Mouse (Mus musculus) right cerebral cortex, adult 18-20 months (tissue): ENCODE measurements at regions not wholly inside any gene's neighbourhood (a gene's known extent, or its start where the extent isn't known, plus 50 kb on each side); places are given as distances from the start of the nearest gene placed in this dataset.
A peak's percentile ranks its signal among the peaks of the same experiment; 100 is the strongest.

Experiments used
- DNase-seq: peaks from one replicate; pipeline ENCODE4 v3.0.0; 2022; ENCODE audit warnings: mixed read lengths

DNA sequence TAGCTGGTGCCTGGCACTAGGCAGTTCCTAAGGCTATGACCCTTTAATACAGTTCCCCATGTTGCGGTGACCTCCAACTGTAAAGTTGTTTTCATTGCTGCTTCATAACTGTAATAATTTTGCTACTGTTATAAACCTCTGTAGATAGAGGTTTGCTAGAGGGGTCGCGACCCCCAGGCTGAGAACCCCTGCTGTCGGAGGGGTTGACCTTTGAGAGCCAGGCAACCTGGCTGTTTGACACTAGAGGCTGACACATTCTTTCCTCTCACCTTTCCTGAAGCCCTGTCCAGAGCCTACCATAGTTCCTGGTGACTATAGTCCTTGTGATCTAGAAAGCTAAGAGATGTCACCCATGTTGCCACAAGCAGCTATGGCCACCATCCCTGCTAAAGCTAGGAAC lies 272.9 kb downstream of the Matn1 start:
- no peak for DNase-seq

- DNase-seq, result peak; percentile 8
These were observed 273.5 kb downstream of the Matn1 start for GRCm38 (mm10) chr4:131217571-131218155.

GRCm38 (mm10) chr4:131220966-131221365 lies 276.8 kb downstream of the Matn1 start:
- no peak for DNase-seq

GRCm38 (mm10) chr4:131230361-131230760 lies 286.2 kb downstream of the Matn1 start:
- DNase-seq, result no peak

DNA sequence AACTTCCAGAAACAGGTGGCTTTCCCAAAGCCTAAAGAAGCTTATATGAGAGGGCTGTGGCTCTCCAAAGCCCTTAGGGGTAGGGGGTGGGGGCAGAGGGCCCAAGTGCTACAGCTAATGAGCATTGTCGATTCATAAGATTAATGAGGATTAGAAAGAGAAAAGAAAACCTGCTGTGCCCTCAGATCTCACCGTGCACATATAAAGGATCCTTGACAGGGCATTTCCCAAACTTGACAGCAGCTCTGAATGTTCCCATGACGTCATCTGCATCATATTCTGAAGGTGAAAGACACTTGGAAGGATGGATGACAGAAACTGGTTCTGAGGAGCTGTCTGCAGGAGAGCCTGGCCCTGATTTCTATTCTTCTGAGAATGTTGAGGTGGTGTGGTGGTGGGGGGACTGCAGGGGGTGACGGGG lies 292.4 kb downstream of the Matn1 start:
- no peak for DNase-seq

GRCm38 (mm10) chr4:131238591-131238990 lies 294.4 kb downstream of the Matn1 start:
- no peak for DNase-seq

DNA sequence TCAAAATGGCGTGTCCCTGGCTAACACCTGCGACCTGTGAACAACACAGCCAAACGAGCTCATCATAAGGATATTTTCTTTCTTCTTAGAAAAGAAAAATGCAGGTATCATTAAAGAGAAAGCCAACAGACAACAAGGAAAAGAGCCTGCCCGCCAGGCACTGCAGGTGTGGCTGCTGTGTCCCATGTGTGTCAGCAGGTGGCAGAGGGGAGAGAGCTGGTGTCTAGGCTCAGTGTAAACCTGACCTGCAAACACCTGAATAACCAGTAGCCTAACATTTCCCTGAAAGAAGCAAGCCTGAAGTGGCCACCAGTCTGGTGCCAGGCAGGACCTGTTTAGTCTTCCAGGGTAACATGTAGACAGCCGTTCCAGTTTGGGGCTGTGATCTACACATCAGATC lies 294.9 kb downstream of the Matn1 start:
- DNase-seq, result no peak

- DNase-seq, result no peak
These were observed 296.3 kb downstream of the Matn1 start for GRCm38 (mm10) chr4:131240457-131240856.

DNA sequence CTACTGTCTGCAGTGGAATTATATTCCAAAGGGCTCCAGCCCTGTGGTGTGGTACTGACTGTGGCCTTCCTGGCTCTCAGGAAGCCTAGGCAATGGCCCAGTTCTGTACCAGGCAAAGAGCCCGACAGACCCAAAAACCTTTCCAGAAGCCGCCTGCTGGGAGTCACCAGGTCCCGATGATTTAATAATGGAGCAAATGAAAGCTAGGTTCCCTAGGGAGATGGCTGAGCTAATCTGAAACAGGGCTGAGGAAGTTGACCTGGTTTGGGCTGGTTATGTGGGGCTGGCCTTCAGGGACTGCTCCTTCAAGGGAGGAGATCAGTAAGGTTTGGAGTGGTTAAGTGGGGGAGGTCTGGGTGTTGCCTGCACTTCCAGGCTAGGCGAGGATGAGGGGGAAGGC lies 298.1 kb downstream of the Matn1 start:
- DNase-seq, result no peak

DNA sequence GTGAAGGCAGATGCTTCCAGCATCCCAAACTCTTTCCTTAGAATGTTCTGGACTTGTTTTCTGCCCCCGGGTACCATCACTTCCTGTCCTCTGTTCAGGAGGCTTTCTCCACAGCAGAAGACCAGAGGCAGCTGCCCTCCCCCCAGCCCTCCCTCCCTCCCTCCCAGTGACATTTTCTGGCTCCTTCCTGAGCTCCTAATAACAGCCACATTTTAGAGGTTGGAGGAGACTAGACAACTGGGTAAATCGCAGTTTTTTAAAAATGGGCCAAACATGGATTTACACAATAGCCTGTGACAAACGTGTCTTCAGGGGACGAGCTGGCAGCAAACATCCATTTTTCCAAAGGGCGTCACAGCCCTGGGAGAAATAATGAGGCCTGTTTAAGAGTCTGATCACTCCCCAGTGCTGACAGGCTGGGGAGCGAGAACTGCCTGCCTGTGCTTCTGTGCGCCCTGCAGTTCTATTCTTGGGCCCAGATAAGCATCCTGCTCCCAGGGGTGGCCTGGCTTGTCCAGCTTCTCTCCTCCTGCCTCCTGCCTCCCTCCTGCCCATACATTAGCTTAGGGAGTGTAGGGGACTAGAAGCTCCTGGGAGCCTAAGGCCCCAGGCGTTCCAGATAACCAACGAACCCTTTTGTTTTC lies 299.7 kb downstream of the Matn1 start:
- DNase-seq, result no peak

DNA sequence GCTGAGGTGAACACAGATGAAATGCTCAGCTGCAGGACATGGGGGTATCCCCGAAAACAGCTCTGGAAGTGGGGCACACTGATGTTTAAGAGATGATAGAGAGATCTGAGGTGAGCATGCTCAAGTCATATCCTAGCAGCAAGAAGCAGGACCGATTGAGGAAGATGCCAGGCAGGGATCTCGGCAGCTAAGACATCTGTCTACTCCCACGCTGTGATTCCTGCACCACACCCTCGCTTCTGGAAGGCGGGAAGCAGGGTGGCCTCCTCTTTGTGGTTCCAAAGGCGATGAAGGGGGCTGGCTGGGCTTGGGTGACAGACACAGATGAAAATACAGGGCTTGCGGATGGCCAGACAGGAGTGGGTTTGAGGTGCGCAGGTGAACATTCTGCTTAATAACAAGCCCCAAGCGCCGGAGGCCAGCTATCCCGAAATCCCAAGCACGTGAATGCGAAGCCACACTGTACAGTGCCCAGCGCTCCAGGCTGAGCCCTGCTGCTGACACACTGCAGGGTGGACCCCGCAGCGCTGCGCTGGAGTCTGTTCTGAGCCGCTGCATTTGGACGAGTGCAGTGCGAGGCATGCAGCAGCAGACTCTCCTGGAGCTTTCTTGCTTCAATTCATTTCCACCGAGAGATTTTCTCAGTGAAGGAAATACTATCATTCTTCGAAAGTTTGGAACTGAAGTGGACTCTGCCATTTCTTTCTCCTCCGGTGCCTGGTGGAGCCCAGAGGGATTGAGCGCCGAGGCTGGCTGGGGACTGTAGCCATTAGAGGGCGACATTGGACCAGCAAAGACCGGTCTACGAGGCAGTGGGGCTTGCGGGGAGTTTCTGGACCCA lies 308.6 kb downstream of the Matn1 start:
- peak; percentile 75 for DNase-seq

GRCm38 (mm10) chr4:131253443-131253817 lies 309.2 kb downstream of the Matn1 start:
- no peak for DNase-seq

- DNase-seq, result no peak
These were observed 310.1 kb downstream of the Matn1 start for GRCm38 (mm10) chr4:131254243-131254642.

GRCm38 (mm10) chr4:131254691-131255090 lies 310.5 kb downstream of the Matn1 start:
- no peak for DNase-seq

- no peak for DNase-seq
These were observed 317.1 kb downstream of the Matn1 start for GRCm38 (mm10) chr4:131261236-131261635.

DNA sequence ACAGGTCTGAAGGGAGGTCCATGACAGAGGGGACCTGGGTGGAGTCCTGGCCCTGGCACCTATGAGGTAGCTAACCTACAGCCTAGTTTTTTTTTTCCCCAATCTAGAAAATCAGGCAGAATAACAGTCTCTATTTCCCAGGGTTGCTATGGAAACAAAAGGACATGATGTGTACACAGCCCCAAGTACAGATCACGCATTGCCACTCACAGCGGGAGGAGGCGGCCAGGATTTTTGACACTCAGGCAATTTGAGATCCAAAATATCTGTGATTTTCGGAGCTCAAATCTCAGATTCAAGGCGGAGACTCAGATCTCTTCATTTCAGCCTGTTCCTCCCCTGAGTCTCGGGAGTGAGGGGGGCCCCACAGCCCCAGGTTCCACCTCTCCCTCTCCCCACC lies 318.7 kb downstream of the Matn1 start:
- no peak for DNase-seq

DNA sequence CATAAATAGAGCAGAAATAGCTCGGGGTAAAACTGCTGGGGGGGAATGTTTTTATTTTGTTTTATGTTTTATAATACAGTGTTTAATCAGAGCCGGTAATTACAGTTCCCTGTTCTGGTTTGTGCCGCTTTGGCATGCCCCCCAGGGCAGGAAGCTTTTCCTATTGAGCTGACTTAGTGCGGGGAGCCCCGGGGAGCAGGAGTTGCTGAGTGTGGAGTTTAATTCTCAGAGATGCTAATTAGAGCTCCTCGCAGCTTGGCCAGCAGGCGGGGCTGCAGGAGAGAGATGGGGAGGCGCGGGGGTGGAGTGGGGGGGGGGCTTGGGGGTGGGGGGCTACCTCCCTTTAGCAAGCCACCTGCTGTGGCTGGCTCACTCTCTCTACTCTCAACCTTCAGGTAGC lies 322.6 kb downstream of the Matn1 start:
- no peak for DNase-seq

- DNase-seq, result no peak
These were observed 323.6 kb downstream of the Matn1 start for GRCm38 (mm10) chr4:131267760-131268159.

DNA sequence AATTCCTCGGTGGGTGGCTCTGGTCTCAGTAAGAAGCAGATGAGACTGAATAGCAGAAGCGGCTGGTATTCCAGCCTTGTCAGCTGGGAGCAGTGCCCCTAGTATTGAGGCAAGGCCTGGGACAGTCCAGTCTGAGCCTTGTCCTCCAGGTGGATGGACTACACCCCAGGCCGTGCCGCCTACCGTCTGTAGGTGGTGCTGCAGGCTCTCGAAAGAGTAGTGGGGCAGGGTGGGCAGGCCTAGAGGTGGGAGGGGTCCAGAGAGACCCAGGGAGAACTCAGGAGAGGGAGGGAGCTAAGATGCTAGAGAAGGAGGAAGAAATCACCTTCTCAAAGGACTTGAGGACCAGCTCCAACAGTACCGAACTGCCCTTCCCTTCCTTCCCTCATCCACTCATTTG lies 326.0 kb downstream of the Matn1 start:
- no peak for DNase-seq

DNA sequence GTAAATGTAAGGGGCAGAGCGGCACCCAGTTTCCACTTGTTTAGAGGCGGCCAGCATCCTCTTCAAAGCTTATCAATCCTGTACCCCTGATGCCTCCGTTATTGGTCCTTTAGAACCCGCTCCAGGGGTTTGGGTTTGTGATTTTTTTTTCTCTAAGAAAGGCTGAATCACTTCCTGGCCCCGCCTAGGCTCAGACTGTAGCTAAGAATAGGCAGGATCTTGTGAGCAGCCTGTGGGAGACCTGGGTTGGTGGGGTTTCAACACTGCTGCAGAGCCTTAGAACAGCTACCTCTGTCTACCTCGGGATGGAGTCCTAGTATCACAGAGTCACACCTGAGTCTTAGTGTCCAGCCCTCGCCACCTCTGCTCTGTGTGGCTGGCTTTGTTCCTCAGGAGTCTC lies 327.9 kb downstream of the Matn1 start:
- peak; percentile 43 for DNase-seq

- no peak for DNase-seq
These were observed 349.4 kb downstream of the Matn1 start for GRCm38 (mm10) chr4:131293560-131293959.

DNA sequence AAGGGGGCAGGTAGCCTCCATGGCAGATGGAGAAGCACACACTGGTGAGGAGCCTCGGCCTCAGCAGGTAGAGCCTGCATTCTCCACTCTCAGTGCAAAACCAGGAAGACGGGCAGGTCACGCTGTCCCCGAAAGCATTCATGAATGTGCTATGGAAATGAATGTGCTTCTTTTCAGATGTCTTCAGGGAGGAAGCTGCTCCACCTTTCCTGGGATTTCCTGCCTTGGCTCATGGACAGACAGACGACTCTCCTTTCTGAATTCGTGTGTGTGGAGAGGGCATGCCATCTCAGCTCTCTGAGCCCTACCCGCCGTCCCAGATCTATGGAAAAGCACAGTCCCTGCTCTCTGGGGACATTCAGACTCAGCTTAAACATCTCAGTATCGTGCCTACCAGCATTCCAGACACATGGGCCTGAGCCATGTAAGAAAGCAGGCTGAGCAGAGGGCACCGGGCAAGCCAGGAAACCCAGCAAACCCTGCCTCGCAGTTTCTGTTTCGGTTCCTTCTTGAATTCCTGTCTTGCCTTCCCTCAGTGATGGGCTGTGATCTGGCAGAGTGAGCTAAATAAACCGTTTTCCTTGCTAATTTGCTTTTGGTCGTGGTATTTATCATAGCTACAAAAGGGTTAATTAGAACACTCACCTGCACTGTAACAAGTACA lies 354.0 kb downstream of the Matn1 start:
- DNase-seq, result no peak

GRCm38 (mm10) chr4:131303936-131304335 lies 359.8 kb downstream of the Matn1 start:
- DNase-seq, result no peak

GRCm38 (mm10) chr4:131304361-131304777 lies 360.2 kb downstream of the Matn1 start:
- DNase-seq, result peak; percentile 76
